Mouse (Mus musculus) bone marrow macrophage, adult 2 months (primary cell): Measurements from ENCODE around the gene Glra4. TPM values are rescaled to one million over a fixed set of nuclear protein-coding genes. Genes with fewer than 3 reads are reported as not detected.
"Not testable (repeated sequence)": the region's sequence is repeated elsewhere in the genome, so short reads cannot be mapped to it uniquely, and the experiment has no call there.

ENCODE experiments used
- H3K27ac ChIP-seq: 2 replicates; pipeline ENCODE4 v1.5.1; 2012; ENCODE audit warnings: low read depth, low read length; ENCODE audit not compliant: insufficient read depth
- H3K4me1 ChIP-seq: 2 replicates; pipeline ENCODE4 v1.6.1; 2012; ENCODE audit warnings: low read length; ENCODE audit not compliant: control insufficient read depth, insufficient read depth
- H3K4me3 ChIP-seq: 2 replicates; pipeline ENCODE4 v1.5.1; 2012; ENCODE audit warnings: mild to moderate bottlenecking, low read length, moderate library complexity; ENCODE audit not compliant: insufficient read depth
- CTCF ChIP-seq: IDR thresholded peaks from 2 replicates; pipeline ENCODE4 v1.5.1; 2012; ENCODE audit warnings: low read depth, mild to moderate bottlenecking, low read length, moderate library complexity
- POLR2A ChIP-seq: IDR thresholded peaks from 2 replicates; pipeline ENCODE4 v1.6.1; 2012; ENCODE audit warnings: mild to moderate bottlenecking, low read depth, low read length, borderline replicate concordance
- polyA plus RNA-seq: library from polyadenylated mRNA; stranded (reverse); fragments of >200 nt; gene quantifications from 2 replicates; pipeline ENCODE4 v1.2.4, GENCODE M21; 2012; ENCODE audit not compliant: missing spikeins, insufficient read depth, insufficient read length

Gene Glra4
- polyA plus RNA-seq, 1 experiment, result not detected

DNA sequence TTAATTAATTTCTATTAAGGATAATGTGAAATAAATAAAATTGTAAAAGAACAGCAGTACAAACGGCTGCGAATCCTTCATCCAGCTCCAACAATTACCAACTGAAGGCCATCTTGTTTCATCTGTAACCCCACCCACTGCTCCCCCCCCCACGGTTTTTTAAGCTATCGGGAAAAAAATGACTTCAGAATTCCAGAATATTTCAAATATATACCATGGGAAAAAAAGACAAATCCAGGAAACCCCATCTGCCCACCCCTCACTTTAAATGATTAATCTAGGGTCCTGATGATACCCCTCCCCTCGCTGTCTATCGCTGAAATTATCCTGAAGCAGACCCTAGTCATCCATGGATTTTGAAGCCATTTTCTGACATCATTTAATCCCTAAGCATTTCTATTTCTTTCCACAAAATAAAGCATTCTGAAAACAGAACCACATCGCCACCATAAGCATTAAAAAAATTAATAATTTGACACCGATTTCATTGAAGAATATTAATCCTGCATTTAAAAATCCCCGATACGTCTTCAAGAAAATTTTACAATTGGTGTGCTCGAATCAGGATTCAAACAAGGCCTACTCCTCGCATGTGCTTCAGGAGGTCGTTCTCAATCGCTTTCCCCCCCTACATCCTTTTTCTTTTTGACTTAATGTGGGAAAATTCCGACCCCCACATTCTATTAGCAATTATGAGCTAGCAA is 39.7 kb downstream of the Glra4 start:
- peak overlapping the region; percentile 67 for H3K4me3 ChIP-seq
- H3K27ac ChIP-seq, result peak overlapping the region; percentile 98
- peaks cover 5% of the 10 kb centered on the region for H3K4me1 ChIP-seq
- TF ChIP-seq POLR2A, result no peak
- TF ChIP-seq CTCF, result no peak

DNA sequence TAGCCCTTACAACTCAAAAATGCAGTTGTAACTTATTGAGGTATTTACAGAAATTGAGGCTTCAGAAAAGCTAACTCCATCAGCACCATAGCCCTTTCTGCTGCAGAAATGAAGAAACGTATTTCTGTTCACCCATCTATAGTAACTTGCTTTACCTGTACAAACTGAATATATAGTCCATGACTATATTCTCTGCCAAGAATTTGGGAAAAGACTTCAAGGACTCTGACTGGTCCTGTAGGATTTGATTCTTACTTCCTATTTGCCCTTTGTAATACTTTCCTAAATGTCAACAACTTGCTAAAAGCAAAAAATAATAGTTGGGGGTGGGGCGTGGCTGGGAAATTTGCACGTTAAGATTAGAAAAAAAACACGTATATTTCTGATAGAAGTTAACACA is 47.9 kb downstream of the Glra4 start:
- peaks cover 2% of the 10 kb centered on the region; the same call in 1 of the 2 replicates for H3K4me1 ChIP-seq
- H3K27ac ChIP-seq, result no peak overlapping the region
- TF ChIP-seq POLR2A (no peak), CTCF (no peak)
- H3K4me3 ChIP-seq, result no peak overlapping the region

DNA sequence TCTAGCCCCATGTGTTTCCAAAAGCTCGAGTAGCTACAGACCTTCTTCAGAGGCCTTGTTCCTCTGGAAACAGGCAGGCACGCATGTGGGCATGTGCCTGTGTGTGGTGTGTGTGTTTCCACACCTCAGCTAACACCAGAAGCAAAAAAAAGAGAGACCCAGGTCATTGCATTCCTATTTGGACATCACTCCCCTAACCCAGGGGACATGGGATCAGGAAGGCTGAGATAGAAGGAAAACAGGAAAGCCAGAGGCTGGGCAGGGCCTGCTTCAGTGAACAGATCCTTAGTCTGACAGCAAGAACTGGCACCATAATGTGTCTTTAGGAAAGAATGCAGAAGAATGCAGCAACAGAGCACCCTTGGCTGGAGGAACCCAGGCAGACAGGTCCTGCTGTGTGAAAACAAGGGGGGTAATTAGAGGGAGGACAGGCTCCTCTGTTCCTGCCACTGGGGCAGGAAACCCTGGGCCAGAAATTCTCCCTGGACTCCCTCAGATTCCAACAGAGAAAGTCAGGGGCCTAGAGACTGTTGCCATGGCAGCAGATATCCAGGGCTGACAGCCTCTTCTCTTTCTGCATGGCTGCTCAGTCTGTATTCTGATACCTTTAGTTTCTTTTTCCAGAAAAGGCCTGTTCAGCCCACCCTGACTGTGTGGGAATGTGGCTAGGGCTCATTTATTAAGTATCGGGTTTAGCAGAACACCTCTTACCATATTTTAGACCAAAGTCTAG is 65.0 kb downstream of the Glra4 start:
- not testable (repeated sequence) for H3K4me1 ChIP-seq, H3K4me3 ChIP-seq

DNA sequence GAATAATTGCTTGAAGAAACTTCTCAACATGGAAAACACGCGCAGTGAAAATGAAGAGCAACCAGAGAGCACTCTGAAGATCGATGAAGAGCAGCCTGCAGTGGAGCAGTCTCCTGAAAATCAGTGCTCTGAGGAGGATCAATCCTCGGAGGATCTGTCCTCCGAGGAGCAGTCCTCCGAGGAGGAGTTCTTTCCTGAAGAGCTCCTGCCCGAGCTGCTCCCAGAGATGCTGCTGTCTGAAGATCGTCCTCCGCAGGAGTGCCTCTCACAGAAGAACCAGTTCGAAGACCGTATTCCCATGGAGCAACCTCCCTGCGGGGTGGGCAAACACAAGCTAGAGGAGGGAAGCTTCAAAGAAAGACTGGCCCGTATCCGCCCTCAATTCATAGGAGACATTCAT is 71.2 kb downstream of the Glra4 start:
- TF ChIP-seq CTCF (no peak), POLR2A (no peak)
- H3K4me1 ChIP-seq, result no peaks in the 10 kb centered on the region
- no peak overlapping the region for H3K27ac ChIP-seq
- H3K4me3 ChIP-seq, result no peak overlapping the region

More for the DNA sequence above, 65.0 kb downstream of the Glra4 start:
- not testable (repeated sequence) for H3K27ac ChIP-seq

DNA sequence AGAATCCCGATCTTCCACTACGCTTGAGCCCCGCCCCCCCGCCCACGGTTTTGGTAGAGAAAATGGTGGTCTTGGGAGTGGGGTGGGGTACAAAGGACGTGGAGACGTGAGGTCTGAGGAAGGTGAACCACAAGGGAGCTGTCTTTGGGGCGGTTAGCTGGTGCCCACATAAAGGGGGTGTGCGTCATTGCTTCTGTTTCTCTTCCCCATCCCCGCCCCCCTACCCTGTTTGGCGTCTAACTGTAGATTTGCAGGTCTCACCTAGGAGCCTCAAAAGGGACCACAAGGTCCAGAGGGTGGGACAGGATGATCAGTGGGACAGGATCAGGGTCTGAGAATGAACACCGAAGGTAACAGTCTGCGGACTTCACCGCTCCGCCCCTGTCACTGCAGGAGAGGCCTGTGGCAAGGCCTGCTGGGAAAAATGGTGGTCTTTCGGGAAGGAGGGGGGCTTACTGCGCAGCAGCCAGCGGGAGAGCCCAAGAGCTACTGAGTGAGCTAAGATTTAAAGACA is 71.7 kb downstream of the Glra4 start:
- peak overlapping the region; percentile 56 for H3K4me3 ChIP-seq
- TF ChIP-seq POLR2A (no peak), CTCF (no peak)
- H3K4me1 ChIP-seq, result no peaks in the 10 kb centered on the region
- no peak overlapping the region for H3K27ac ChIP-seq

Other genes with a start within 250 kb of the Glra4 start
- not detected in 2 replicates for gene Kir3dl2, start 236.1 kb downstream of the Glra4 start, polyA plus RNA-seq
- gene Tceal3, start 189.3 kb downstream of the Glra4 start, polyA plus RNA-seq, result not detected in 2 replicates
- 1.7 and 2.1 TPM in 2 replicates for gene Tceal1, start 72.2 kb downstream of the Glra4 start, polyA plus RNA-seq
- 185 TPM in 2 replicates for gene Morf4l2, start 36.5 kb downstream of the Glra4 start, polyA plus RNA-seq
- 0.31 and 0.53 TPM in 2 replicates for gene Plp1, start 42.5 kb upstream of the Glra4 start, polyA plus RNA-seq
- not detected in 2 replicates for gene Rab9b, start 88.6 kb upstream of the Glra4 start, polyA plus RNA-seq
- gene H2bfm, start 147.2 kb upstream of the Glra4 start, polyA plus RNA-seq, result not detected in 2 replicates
- gene Tmsb15b2, start 195.4 kb upstream of the Glra4 start, polyA plus RNA-seq, result 5.7 and 5.9 TPM in 2 replicates
- gene Tmsb15l, start 196.7 kb upstream of the Glra4 start, polyA plus RNA-seq, result not detected in 2 replicates
- 6.1 and 7.2 TPM in 2 replicates for gene Tmsb15b1, start 196.7 kb upstream of the Glra4 start, polyA plus RNA-seq
- gene Zcchc18, start 213.0 kb upstream of the Glra4 start, polyA plus RNA-seq, result not detected in 2 replicates